Mouse (Mus musculus): ENCODE measurements around the gene Pfkfb2. TPM values are rescaled to one million over a fixed set of nuclear protein-coding genes. Genes with fewer than 3 reads are reported as not detected.

Gene Pfkfb2
- total RNA-seq, 1 experiment, result 10.0 TPM

GRCm38 (mm10) chr1:130726396-130726795, 2.7 kb downstream of the Pfkfb2 start:
- no peak overlapping the region for H3K27ac ChIP-seq (ENCODE audit: insufficient read depth, low read depth, low read length, poor library complexity, severe bottlenecking)
- no peak for DNase-seq (ENCODE audit: low read depth, low spot score)
- no peak overlapping the region for H3K4me3 ChIP-seq (ENCODE audit: insufficient read depth in 1 of 2, low read depth in 1 of 2, low read length in 2 of 2, poor library complexity in 1 of 2, severe bottlenecking in 1 of 2)
- in situ Hi-C loops (cut with MboI; ENCODE audit: low sequenced_read_pairs in 2 of 2, unreplicated experiment in 2 of 2), result no loop called here
- no peaks in the 10 kb centered on the region for H3K4me1 ChIP-seq (ENCODE audit: control insufficient read depth in 2 of 2, insufficient read depth in 2 of 2, low read length in 2 of 2, poor library complexity in 1 of 2)
- no peak for TF ChIP-seq HCFC1 (IDR thresholded peaks at IDR 0.05; ENCODE audit: borderline replicate concordance, insufficient read depth, low read length)
- TF ChIP-seq MAFK (IDR thresholded peaks at IDR 0.05; ENCODE audit: insufficient read depth, low read depth, low read length), result no peak
- no peak for TF ChIP-seq ZNF384 (IDR thresholded peaks at IDR 0.05; ENCODE audit: low read depth, low read length)
- TF ChIP-seq ZC3H11A (IDR thresholded peaks at IDR 0.05; ENCODE audit: borderline replicate concordance, low read depth, low read length), result no peak
- no peak for TF ChIP-seq CHD2 (IDR thresholded peaks at IDR 0.05; ENCODE audit: low read depth, low read length)
- H3K9ac ChIP-seq (ENCODE audit: insufficient read depth, low read depth, low read length, poor library complexity, severe bottlenecking), result no peak overlapping the region
- no peaks in the 10 kb centered on the region for H3K9me3 ChIP-seq (ENCODE audit: control insufficient read depth, insufficient read depth, low read depth, low read length)
- no peaks in the 10 kb centered on the region for H3K36me3 ChIP-seq (ENCODE audit: control insufficient read depth, insufficient read depth, low read length, poor library complexity, severe bottlenecking)

- no peak for DNase-seq (ENCODE audit: low read depth, low spot score)
- Histone ChIP-seq H3K9ac (ENCODE audit: insufficient read depth, low read depth, low read length, poor library complexity, severe bottlenecking) (no peak overlapping the region), H3K36me3 (ENCODE audit: control insufficient read depth, insufficient read depth, low read length, poor library complexity, severe bottlenecking) (no peaks in the 10 kb centered on the region), H3K27ac (ENCODE audit: insufficient read depth, low read depth, low read length, poor library complexity, severe bottlenecking) (no peak overlapping the region), H3K9me3 (ENCODE audit: control insufficient read depth, insufficient read depth, low read depth, low read length) (no peaks in the 10 kb centered on the region), H3K4me3 (ENCODE audit: insufficient read depth in 1 of 2, low read depth in 1 of 2, low read length in 2 of 2, poor library complexity in 1 of 2, severe bottlenecking in 1 of 2) (no peak overlapping the region), H3K4me1 (ENCODE audit: control insufficient read depth in 2 of 2, insufficient read depth in 2 of 2, low read length in 2 of 2, poor library complexity in 1 of 2) (no peaks in the 10 kb centered on the region)
- TF ChIP-seq MAFK (IDR thresholded peaks at IDR 0.05; ENCODE audit: insufficient read depth, low read depth, low read length), result no peak
- TF ChIP-seq ZNF384 (IDR thresholded peaks at IDR 0.05; ENCODE audit: low read depth, low read length), result no peak
- TF ChIP-seq HCFC1 (IDR thresholded peaks at IDR 0.05; ENCODE audit: borderline replicate concordance, insufficient read depth, low read length), result no peak
- TF ChIP-seq ZC3H11A (IDR thresholded peaks at IDR 0.05; ENCODE audit: borderline replicate concordance, low read depth, low read length), result no peak
- no peak for TF ChIP-seq CHD2 (IDR thresholded peaks at IDR 0.05; ENCODE audit: low read depth, low read length)
- in situ Hi-C loops (cut with MboI; ENCODE audit: low sequenced_read_pairs in 2 of 2, unreplicated experiment in 2 of 2), result no loop called here
These were observed 4.8 kb downstream of the Pfkfb2 start for GRCm38 (mm10) chr1:130724206-130724605.

GRCm38 (mm10) chr1:130717291-130717871, 11.7 kb downstream of the Pfkfb2 start, which contains the start of gene Yod1:
Yod1 (plus strand) TSS chr1:130717327.
- H3K36me3 ChIP-seq (ENCODE audit: control insufficient read depth, insufficient read depth, low read length, poor library complexity, severe bottlenecking), result no peaks in the 10 kb centered on the region; the same call in 1 of the 2 replicates
- in situ Hi-C loops (cut with MboI; ENCODE audit: low sequenced_read_pairs in 2 of 2, unreplicated experiment in 2 of 2), result no loop called here
- TF ChIP-seq HCFC1 (IDR thresholded peaks at IDR 0.05; ENCODE audit: borderline replicate concordance, insufficient read depth, low read length), result no peak
- TF ChIP-seq CHD2 (IDR thresholded peaks at IDR 0.05; ENCODE audit: low read depth, low read length), result peak; percentile 98
- H3K4me3 ChIP-seq (ENCODE audit: insufficient read depth in 1 of 2, low read depth in 1 of 2, low read length in 2 of 2, poor library complexity in 1 of 2, severe bottlenecking in 1 of 2), result peak within 1 kb of the TSS; percentile 82 to 90
- H3K9ac ChIP-seq (ENCODE audit: insufficient read depth, low read depth, low read length, poor library complexity, severe bottlenecking), result peak within 1 kb of the TSS; percentile 91
- no peak within 1 kb of the TSS for H3K27ac ChIP-seq (ENCODE audit: insufficient read depth, low read depth, low read length, poor library complexity, severe bottlenecking)
- H3K9me3 ChIP-seq (ENCODE audit: control insufficient read depth, insufficient read depth, low read depth, low read length), result no peaks in the 10 kb centered on the region
- H3K4me1 ChIP-seq (ENCODE audit: control insufficient read depth in 2 of 2, insufficient read depth in 2 of 2, low read length in 2 of 2, poor library complexity in 1 of 2), result peaks cover 0 to 2% of the 10 kb centered on the region in 2 experiments; a peak in 1 of 4 replicates
- peak; percentile 71 for DNase-seq (ENCODE audit: low read depth, low spot score)

- H3K36me3 ChIP-seq (ENCODE audit: control insufficient read depth, insufficient read depth, low read length, poor library complexity, severe bottlenecking), result no peaks in the 10 kb centered on the region; the same call in 1 of the 2 replicates
- no peaks in the 10 kb centered on the region for H3K9me3 ChIP-seq (ENCODE audit: control insufficient read depth, insufficient read depth, low read depth, low read length)
- H3K9ac ChIP-seq (ENCODE audit: insufficient read depth, low read depth, low read length, poor library complexity, severe bottlenecking), result peak overlapping the region; percentile 91
- no peak overlapping the region for H3K27ac ChIP-seq (ENCODE audit: insufficient read depth, low read depth, low read length, poor library complexity, severe bottlenecking)
- in situ Hi-C loops (cut with MboI; ENCODE audit: low sequenced_read_pairs in 2 of 2, unreplicated experiment in 2 of 2), result no loop called here
- peaks cover 0 to 2% of the 10 kb centered on the region in 2 experiments; a peak in 1 of 4 replicates for H3K4me1 ChIP-seq (ENCODE audit: control insufficient read depth in 2 of 2, insufficient read depth in 2 of 2, low read length in 2 of 2, poor library complexity in 1 of 2)
- H3K4me3 ChIP-seq (ENCODE audit: insufficient read depth in 1 of 2, low read depth in 1 of 2, low read length in 2 of 2, poor library complexity in 1 of 2, severe bottlenecking in 1 of 2), result peak overlapping the region; percentile 82 to 90
- no peak for DNase-seq (ENCODE audit: low read depth, low spot score)
- no peak for TF ChIP-seq MAFK (IDR thresholded peaks at IDR 0.05; ENCODE audit: insufficient read depth, low read depth, low read length)
- no peak for TF ChIP-seq CHD2 (IDR thresholded peaks at IDR 0.05; ENCODE audit: low read depth, low read length)
- no peak for TF ChIP-seq ZNF384 (IDR thresholded peaks at IDR 0.05; ENCODE audit: low read depth, low read length)
- no peak for TF ChIP-seq HCFC1 (IDR thresholded peaks at IDR 0.05; ENCODE audit: borderline replicate concordance, insufficient read depth, low read length)
- TF ChIP-seq ZC3H11A (IDR thresholded peaks at IDR 0.05; ENCODE audit: borderline replicate concordance, low read depth, low read length), result no peak
These were observed 12.4 kb downstream of the Pfkfb2 start for GRCm38 (mm10) chr1:130716513-130717290.

All from ES-E14 (cell line).